Mouse (Mus musculus): ENCODE results near the gene Cbx6. TPM values are rescaled to one million over a fixed set of nuclear protein-coding genes. Genes with fewer than 3 reads are reported as not detected.

Gene Cbx6
- polyA plus RNA-seq, 1 experiment = 19.9 TPM

DNA sequence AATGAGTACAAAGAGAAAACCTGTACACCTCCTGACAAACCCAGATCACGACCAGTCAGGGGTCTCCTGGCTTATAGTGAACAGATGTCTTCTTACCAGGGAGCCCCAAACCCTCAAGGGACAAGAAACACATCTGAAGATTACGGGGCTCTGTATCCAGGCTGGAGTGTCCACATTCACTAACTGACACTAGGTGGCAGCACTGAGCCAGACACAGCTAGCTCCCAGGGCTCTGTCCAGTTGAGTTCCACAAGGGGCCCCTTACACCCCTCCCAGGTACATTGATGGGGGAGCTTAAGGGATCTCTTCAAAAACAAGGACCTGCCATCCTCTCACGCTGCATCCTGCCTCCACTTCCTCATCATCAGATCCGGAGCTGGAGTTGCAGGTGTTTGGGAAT lies 4.1 kb downstream of the Cbx6 start:
- Histone ChIP-seq H3K36me3 (ENCODE audit: control insufficient read depth, insufficient read depth, low read length) (peaks cover 2% of the 10 kb centered on the region; the same call in 1 of the 2 replicates), H3K4me3 (ENCODE audit: low read depth, low read length) (no peak overlapping the region), H3K4me1 (ENCODE audit: control insufficient read depth, insufficient read depth, insufficient read length, low read length) (peaks cover 6% of the 10 kb centered on the region), H3K27me3 (ENCODE audit: control insufficient read depth, insufficient read depth, low read length) (no peaks in the 10 kb centered on the region), H3K27ac (ENCODE audit: insufficient read depth, low read depth, low read length) (no peak overlapping the region)
- WGBS = 17% methylated on average over 4 of the region's 4 CpGs
- TF ChIP-seq CTCF (IDR thresholded peaks at IDR 0.05; ENCODE audit: extremely low read depth, insufficient read length, insufficient replicate concordance, low read depth, low read length) (peak; percentile 86; the same call in 1 of the 2 replicates), POLR2A (IDR thresholded peaks at IDR 0.05; ENCODE audit: low read depth, low read length) (no peak)

DNA sequence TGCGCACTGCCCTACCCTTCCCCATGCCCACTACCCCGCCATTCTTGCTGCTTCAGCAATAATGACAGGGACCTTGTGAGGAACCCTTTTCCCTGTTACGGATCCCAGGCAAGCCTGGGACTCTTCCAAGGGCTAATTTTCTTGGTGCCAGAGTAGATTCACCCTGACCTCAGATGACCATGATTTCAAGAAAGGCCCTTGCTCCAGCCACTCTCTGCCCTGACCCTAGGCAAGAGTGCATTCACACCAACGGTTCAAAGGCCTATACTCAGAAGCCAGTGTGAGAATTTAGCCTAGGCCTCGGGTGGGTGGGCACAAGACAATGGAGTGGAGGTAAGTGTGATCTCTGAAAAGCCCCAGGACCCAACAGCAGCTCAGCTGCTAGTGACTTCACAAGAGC lies 5.1 kb downstream of the Cbx6 start:
- no peak overlapping the region for H3K27ac ChIP-seq (ENCODE audit: insufficient read depth, low read depth, low read length)
- TF ChIP-seq CTCF (IDR thresholded peaks at IDR 0.05; ENCODE audit: extremely low read depth, insufficient read length, insufficient replicate concordance, low read depth, low read length) (no peak), POLR2A (IDR thresholded peaks at IDR 0.05; ENCODE audit: low read depth, low read length) (no peak)
- H3K36me3 ChIP-seq (ENCODE audit: control insufficient read depth, insufficient read depth, low read length) = peaks cover 2% of the 10 kb centered on the region; the same call in 1 of the 2 replicates
- H3K4me3 ChIP-seq (ENCODE audit: low read depth, low read length) = no peak overlapping the region
- H3K4me1 ChIP-seq (ENCODE audit: control insufficient read depth, insufficient read depth, insufficient read length, low read length) = peaks cover 6% of the 10 kb centered on the region
- 92% methylated on average over 5 of the region's 5 CpGs for WGBS
- H3K27me3 ChIP-seq (ENCODE audit: control insufficient read depth, insufficient read depth, low read length) = no peaks in the 10 kb centered on the region

- 87% methylated on average over 46 of the region's 46 CpGs for WGBS
- H3K36me3 ChIP-seq (ENCODE audit: control insufficient read depth, insufficient read depth, low read length) = peaks cover 2% of the 10 kb centered on the region; the same call in 1 of the 2 replicates
- no peaks in the 10 kb centered on the region for H3K27me3 ChIP-seq (ENCODE audit: control insufficient read depth, insufficient read depth, low read length)
- H3K4me1 ChIP-seq (ENCODE audit: control insufficient read depth, insufficient read depth, insufficient read length, low read length) = peaks cover 4% of the 10 kb centered on the region
- no peak overlapping the region for H3K27ac ChIP-seq (ENCODE audit: insufficient read depth, low read depth, low read length)
- TF ChIP-seq POLR2A (IDR thresholded peaks at IDR 0.05; ENCODE audit: low read depth, low read length) = no peak
- TF ChIP-seq CTCF (IDR thresholded peaks at IDR 0.05; ENCODE audit: extremely low read depth, insufficient read length, insufficient replicate concordance, low read depth, low read length) = no peak; the same call in 1 of the 2 replicates
- no peak overlapping the region for H3K4me3 ChIP-seq (ENCODE audit: low read depth, low read length)
These were observed 6.0 kb downstream of the Cbx6 start for GRCm38 (mm10) chr15:79828366-79829035.

- no peak for TF ChIP-seq POLR2A (IDR thresholded peaks at IDR 0.05; ENCODE audit: low read depth, low read length)
- no peak for TF ChIP-seq CTCF (IDR thresholded peaks at IDR 0.05; ENCODE audit: extremely low read depth, insufficient read length, insufficient replicate concordance, low read depth, low read length)
- Histone ChIP-seq H3K27ac (ENCODE audit: insufficient read depth, low read depth, low read length) (no peak overlapping the region), H3K27me3 (ENCODE audit: control insufficient read depth, insufficient read depth, low read length) (no peaks in the 10 kb centered on the region), H3K4me1 (ENCODE audit: control insufficient read depth, insufficient read depth, insufficient read length, low read length) (peaks cover 3% of the 10 kb centered on the region), H3K4me3 (ENCODE audit: low read depth, low read length) (no peak overlapping the region), H3K36me3 (ENCODE audit: control insufficient read depth, insufficient read depth, low read length) (peaks cover 2% of the 10 kb centered on the region; the same call in 1 of the 2 replicates)
- WGBS = 90% methylated on average over 11 of the region's 11 CpGs
These were observed 6.7 kb downstream of the Cbx6 start for GRCm38 (mm10) chr15:79827778-79828210.

- Histone ChIP-seq H3K36me3 (ENCODE audit: control insufficient read depth, insufficient read depth, low read length) (peaks cover 2% of the 10 kb centered on the region; the same call in 1 of the 2 replicates), H3K27ac (ENCODE audit: insufficient read depth, low read depth, low read length) (no peak overlapping the region), H3K4me1 (ENCODE audit: control insufficient read depth, insufficient read depth, insufficient read length, low read length) (peaks cover 3% of the 10 kb centered on the region), H3K27me3 (ENCODE audit: control insufficient read depth, insufficient read depth, low read length) (no peaks in the 10 kb centered on the region), H3K4me3 (ENCODE audit: low read depth, low read length) (no peak overlapping the region)
- no peak for TF ChIP-seq CTCF (IDR thresholded peaks at IDR 0.05; ENCODE audit: extremely low read depth, insufficient read length, insufficient replicate concordance, low read depth, low read length)
- TF ChIP-seq POLR2A (IDR thresholded peaks at IDR 0.05; ENCODE audit: low read depth, low read length) = no peak
- WGBS = 83% methylated on average over 14 of the region's 14 CpGs
These were observed 7.3 kb downstream of the Cbx6 start for GRCm38 (mm10) chr15:79827061-79827777.

DNA sequence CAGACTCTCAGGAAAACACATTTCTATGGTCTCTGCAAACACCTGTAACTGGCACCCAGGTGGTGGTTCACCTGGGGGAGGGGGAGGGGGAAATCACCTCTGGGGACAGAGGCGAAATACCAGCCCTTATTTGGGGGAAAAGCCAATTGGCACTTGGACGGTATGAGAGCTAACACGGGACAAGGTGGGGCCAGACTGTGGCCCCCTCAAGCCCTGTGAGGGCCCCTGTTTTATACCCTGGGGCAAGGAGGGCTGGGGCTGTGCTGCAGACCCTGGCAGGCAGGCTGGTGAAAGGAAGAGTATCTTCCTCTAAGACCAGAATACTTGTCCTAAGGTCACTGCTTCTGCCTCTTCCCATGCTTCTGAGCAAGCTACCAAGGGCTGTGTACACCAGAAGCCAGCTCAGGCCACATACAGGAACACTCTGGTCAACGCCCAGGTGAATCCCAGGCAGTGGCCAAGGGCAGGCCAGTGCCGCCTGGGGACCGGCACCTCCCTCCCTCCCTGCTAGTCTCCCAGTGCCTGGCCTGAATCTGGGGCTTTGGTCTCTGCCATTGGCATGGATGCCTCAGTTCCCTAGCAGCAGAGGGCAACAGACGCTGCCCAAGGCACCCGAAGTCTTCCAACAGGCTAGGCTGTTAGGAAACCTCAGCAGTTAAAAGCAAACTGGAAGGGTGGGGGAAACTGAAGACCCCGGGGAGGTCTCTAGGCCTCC lies 8.1 kb downstream of the Cbx6 start:
- H3K4me3 ChIP-seq (ENCODE audit: low read depth, low read length) = no peak overlapping the region
- H3K27me3 ChIP-seq (ENCODE audit: control insufficient read depth, insufficient read depth, low read length) = no peaks in the 10 kb centered on the region
- no peak overlapping the region for H3K27ac ChIP-seq (ENCODE audit: insufficient read depth, low read depth, low read length)
- TF ChIP-seq POLR2A (IDR thresholded peaks at IDR 0.05; ENCODE audit: low read depth, low read length) = no peak
- no peak for TF ChIP-seq CTCF (IDR thresholded peaks at IDR 0.05; ENCODE audit: extremely low read depth, insufficient read length, insufficient replicate concordance, low read depth, low read length)
- H3K4me1 ChIP-seq (ENCODE audit: control insufficient read depth, insufficient read depth, insufficient read length, low read length) = peaks cover 3% of the 10 kb centered on the region
- WGBS = 88% methylated on average over 9 of the region's 9 CpGs
- peaks cover 2% of the 10 kb centered on the region; the same call in 1 of the 2 replicates for H3K36me3 ChIP-seq (ENCODE audit: control insufficient read depth, insufficient read depth, low read length)

Measured in small intestine, adult 2 months (tissue).